Mouse (Mus musculus): ENCODE data around the gene Olfr1025-ps1.

Gene Olfr1025-ps1

DNA sequence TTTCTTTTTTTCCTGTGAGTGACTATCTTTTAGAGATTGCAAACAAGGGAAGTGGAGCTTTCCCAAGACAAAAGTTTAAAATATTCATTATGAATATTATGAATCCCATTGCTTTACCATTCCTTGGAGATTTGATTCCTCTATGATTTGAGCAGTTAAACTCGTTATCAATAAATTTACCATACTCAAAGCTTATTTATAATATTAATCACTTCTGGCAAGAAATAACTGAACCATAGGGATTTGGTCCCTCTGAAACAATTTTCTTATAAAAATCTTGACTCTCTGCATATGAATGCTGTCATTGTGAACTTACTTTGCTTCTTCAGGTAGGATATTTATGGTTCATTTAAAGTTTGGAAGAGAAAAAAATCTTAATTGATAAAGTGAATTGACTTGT is at the start of gene Olfr1025-ps1:
Gene Olfr1025-ps1, plus strand, starts transcription at position 301 of the 400 bp plus-strand sequence.
- no peak for DNase-seq

- no peak for DNase-seq
Measured at GRCm38 (mm10) chr2:85868294-85868693, 46.7 kb upstream of the Olfr1025-ps1 start, which contains the start of gene Olfr1022. TSS of gene Olfr1022 (plus strand) at chr2:85868594.

- no peak for DNase-seq
Measured at GRCm38 (mm10) chr2:85885340-85885739, 29.7 kb upstream of the Olfr1025-ps1 start, which contains the start of gene Olfr1023. TSS of gene Olfr1023 (plus strand) at chr2:85885640.

- DNase-seq: no peak
Measured at GRCm38 (mm10) chr2:85904952-85905351, 10.0 kb upstream of the Olfr1025-ps1 start, which contains the start of gene Olfr1024. TSS of gene Olfr1024 (minus strand) at chr2:85905052.

DNA sequence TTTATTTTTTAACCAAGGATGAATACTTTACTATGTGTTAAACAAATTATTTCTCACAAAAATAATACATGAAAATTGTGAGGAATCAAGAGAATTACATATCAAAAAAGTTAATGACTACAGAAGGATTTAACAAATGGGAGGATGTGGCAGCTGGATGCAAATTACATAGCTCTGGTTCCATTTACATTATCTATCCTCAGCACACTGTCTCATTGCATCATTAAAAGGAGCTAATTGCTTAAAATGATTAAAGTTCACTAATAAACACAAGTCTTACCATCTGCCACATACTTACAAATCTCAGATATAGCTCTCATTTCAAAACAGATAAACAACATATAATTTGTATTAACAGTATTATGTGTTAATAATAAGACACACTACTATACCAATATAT is 1.8 kb upstream of the Olfr1025-ps1 start:
- no peak for DNase-seq

GRCm38 (mm10) chr2:85921258-85921657 is 6.3 kb downstream of the Olfr1025-ps1 start, which contains the start of gene Olfr1026:
TSS of gene Olfr1026 (plus strand) at chr2:85921558.
- no peak for DNase-seq

- no peak for DNase-seq
Measured at GRCm38 (mm10) chr2:85950137-85950536, 35.1 kb downstream of the Olfr1025-ps1 start, which contains the start of gene Olfr1028. TSS of gene Olfr1028 (plus strand) at chr2:85950437.

Measured in cerebellum, adult 8-10 months (tissue).